Mouse (Mus musculus): Measurements from ENCODE around the gene Pi16.

DNA sequence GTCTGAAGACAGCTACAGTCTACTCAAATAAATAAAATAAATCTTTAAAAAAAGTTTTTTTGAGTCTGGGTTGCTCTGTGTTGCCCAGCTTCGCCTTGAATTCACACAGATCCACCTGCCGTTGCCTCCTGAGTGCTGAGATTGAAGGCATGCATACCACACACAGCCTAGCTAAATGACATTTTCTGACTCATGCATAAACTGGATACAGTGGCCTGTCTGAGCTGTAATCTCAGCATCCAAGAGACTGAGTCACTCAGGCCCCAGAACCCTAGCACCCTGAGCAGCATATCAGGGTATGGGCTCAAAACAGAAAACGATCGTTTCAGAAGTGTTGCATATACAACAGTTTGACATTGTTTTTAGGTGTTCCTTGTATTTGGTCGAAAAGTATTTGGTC is 35.9 kb upstream of the Pi16 start:
- TF ChIP-seq USF1 (IDR thresholded peaks at IDR 0.05; ENCODE audit: low read depth), result no peak
- TF ChIP-seq MYOG (IDR thresholded peaks at IDR 0.05; ENCODE audit: control insufficient read depth in 1 of 3, insufficient read depth in 1 of 3, insufficient read length in 2 of 3, low read depth in 2 of 3), result no peak
- TF ChIP-seq POLR2A (IDR thresholded peaks at IDR 0.05; ENCODE audit: insufficient read length, low read depth), result no peak
- no peak for TF ChIP-seq CEBPB (IDR thresholded peaks at IDR 0.05; ENCODE audit: insufficient read depth, poor library complexity, severe bottlenecking)
- TF ChIP-seq E2F4 (IDR thresholded peaks at IDR 0.05; ENCODE audit: insufficient read depth), result no peak
- no peak for TF ChIP-seq TCF12 (IDR thresholded peaks at IDR 0.05; ENCODE audit: insufficient read depth, poor library complexity, severe bottlenecking)
- no peak for TF ChIP-seq MAX (IDR thresholded peaks at IDR 0.05; ENCODE audit: low read depth)
- no peak for TF ChIP-seq SRF (IDR thresholded peaks at IDR 0.05; ENCODE audit: control insufficient read depth, insufficient read length, low read depth)
- no peak for TF ChIP-seq MYOD1 (IDR thresholded peaks at IDR 0.05; ENCODE audit: control insufficient read depth in 1 of 3, insufficient read length in 2 of 3, low read depth in 2 of 3)
- no peak for TF ChIP-seq POLR2AphosphoS2 (IDR thresholded peaks at IDR 0.05; ENCODE audit: insufficient read length, low read depth)

All from myocyte (in vitro differentiated cells).